Mouse (Mus musculus): Measurements from ENCODE around the gene Ric8b.
A peak's percentile ranks its signal among the peaks of the same experiment; 100 is the strongest.

Gene Ric8b

GRCm38 (mm10) chr10:84916810-84917730 lies at the start of gene Ric8b:
TSS of gene Ric8b (plus strand) at chr10:84917616.
- peak; percentile 95 for DNase-seq (ENCODE audit: low read depth)

GRCm38 (mm10) chr10:84871285-84871684 lies 46.1 kb upstream of the Ric8b start:
- DNase-seq (ENCODE audit: low read depth), result no peak

GRCm38 (mm10) chr10:84871921-84872320 lies 45.5 kb upstream of the Ric8b start:
- DNase-seq (ENCODE audit: low read depth), result no peak

GRCm38 (mm10) chr10:84879823-84880571 lies 37.4 kb upstream of the Ric8b start:
- no peak for DNase-seq (ENCODE audit: low read depth)

GRCm38 (mm10) chr10:84882528-84882927 lies 34.9 kb upstream of the Ric8b start:
- DNase-seq (ENCODE audit: low read depth), result peak; percentile 36

- no peak for DNase-seq (ENCODE audit: low read depth)
These were observed 32.0 kb upstream of the Ric8b start for GRCm38 (mm10) chr10:84885341-84885884.

- DNase-seq (ENCODE audit: low read depth), result no peak
These were observed 31.2 kb upstream of the Ric8b start for GRCm38 (mm10) chr10:84886221-84886627.

- no peak for DNase-seq (ENCODE audit: low read depth)
These were observed 30.6 kb upstream of the Ric8b start for GRCm38 (mm10) chr10:84886785-84887184.

- no peak for DNase-seq (ENCODE audit: low read depth)
These were observed 28.1 kb upstream of the Ric8b start for GRCm38 (mm10) chr10:84889096-84889846.

- DNase-seq (ENCODE audit: low read depth), result peak; percentile 46
These were observed 21.5 kb upstream of the Ric8b start for GRCm38 (mm10) chr10:84895810-84896358.

GRCm38 (mm10) chr10:84896941-84897930 lies 20.2 kb upstream of the Ric8b start:
- peak; percentile 33 for DNase-seq (ENCODE audit: low read depth)

- no peak for DNase-seq (ENCODE audit: low read depth)
These were observed 19.1 kb upstream of the Ric8b start for GRCm38 (mm10) chr10:84898144-84898979.

- no peak for DNase-seq (ENCODE audit: low read depth)
These were observed 15.7 kb upstream of the Ric8b start for GRCm38 (mm10) chr10:84901676-84902075.

- DNase-seq (ENCODE audit: low read depth), result no peak
These were observed 15.2 kb upstream of the Ric8b start for GRCm38 (mm10) chr10:84902213-84902612.

GRCm38 (mm10) chr10:84903307-84903706 lies 14.1 kb upstream of the Ric8b start:
- DNase-seq (ENCODE audit: low read depth), result no peak

GRCm38 (mm10) chr10:84903742-84904141 lies 13.7 kb upstream of the Ric8b start:
- no peak for DNase-seq (ENCODE audit: low read depth)

GRCm38 (mm10) chr10:84906895-84907294 lies 10.5 kb upstream of the Ric8b start:
- no peak for DNase-seq (ENCODE audit: low read depth)

- no peak for DNase-seq (ENCODE audit: low read depth)
These were observed 9.4 kb upstream of the Ric8b start for GRCm38 (mm10) chr10:84908006-84908405.

- DNase-seq (ENCODE audit: low read depth), result no peak
These were observed 8.9 kb upstream of the Ric8b start for GRCm38 (mm10) chr10:84908471-84908870.
